Mouse (Mus musculus): Measurements from ENCODE around the gene 4921539E11Rik.

DNA sequence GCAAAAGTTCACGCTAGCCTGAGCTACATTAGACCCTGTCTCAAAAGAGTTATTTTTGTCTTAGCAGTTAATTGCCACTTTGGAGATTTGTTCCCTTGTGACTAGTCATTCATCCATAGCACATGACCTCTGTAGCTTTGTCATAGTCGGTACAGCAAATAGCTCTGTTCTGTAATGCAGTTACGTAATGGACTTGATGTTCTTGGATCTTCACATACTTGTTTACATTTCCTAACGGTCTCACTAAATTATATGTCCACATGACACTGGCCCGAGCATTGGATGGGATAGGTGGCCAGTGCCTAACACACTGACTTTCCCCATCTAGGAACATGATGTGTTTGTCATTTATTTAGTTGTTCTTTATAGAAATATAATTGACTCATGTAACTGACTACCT lies 44.5 kb upstream of the 4921539E11Rik start:
- TF ChIP-seq GATA1 (IDR thresholded peaks at IDR 0.05; ENCODE audit: low read length) (no peak), TAL1 (IDR thresholded peaks at IDR 0.05; ENCODE audit: low read length) (no peak)
